Mouse (Mus musculus): Measurements from ENCODE around the gene Prr13. TPM values are rescaled to one million over a fixed set of nuclear protein-coding genes. Genes with fewer than 3 reads are reported as not detected.

The Prr13 gene
- total and polyA plus RNA-seq, 3 experiments = 22.8 to 75.5 (median 23.2) TPM

DNA sequence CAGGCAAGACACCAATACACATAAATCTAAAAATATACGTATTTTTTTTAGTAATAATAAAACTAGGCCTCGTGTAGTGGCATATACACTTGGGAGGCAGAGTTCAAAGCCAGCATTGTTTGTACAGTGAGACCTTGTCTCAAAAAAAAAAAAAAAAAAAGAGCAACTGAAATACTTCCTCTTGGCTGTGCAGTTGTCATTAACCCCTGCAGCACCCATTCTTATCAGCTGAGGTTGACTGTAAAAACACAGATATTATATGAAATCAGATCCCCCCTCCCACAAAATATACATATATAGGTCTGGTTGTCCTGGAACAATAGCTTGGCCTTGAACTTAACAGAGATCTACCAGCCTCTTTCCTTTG, 47.6 kb downstream of the Prr13 start:
- TF ChIP-seq EP300 (IDR thresholded peaks at IDR 0.05; ENCODE audit: insufficient read depth, low read depth, low read length) = no peak
- no peak for TF ChIP-seq CTCF (IDR thresholded peaks at IDR 0.05)
- no peak for TF ChIP-seq POLR2A (IDR thresholded peaks at IDR 0.05; ENCODE audit: insufficient read depth, low read depth, low read length)
- DNase-seq = no peak
- no peaks in the 10 kb centered on the region for H3K79me2 ChIP-seq (replicated peaks; ENCODE audit: control insufficient read depth, insufficient read depth, low read length)
- intact Hi-C loops (cut with DNase I) = no loop called here
- no peaks in the 10 kb centered on the region for H3K36me3 ChIP-seq (ENCODE audit: control insufficient read depth, insufficient read depth, low read length)
- no peak overlapping the region for H3K9ac ChIP-seq (ENCODE audit: low read depth, low read length)
- no peaks in the 10 kb centered on the region for H3K27me3 ChIP-seq (ENCODE audit: control insufficient read depth, insufficient read depth, low read length)
- H3K4me3 ChIP-seq = no peak overlapping the region
- WGBS = 29% methylated on average over 2 of the region's 2 CpGs
- H3K27ac ChIP-seq = no peak overlapping the region
- H3K4me1 ChIP-seq (ENCODE audit: control insufficient read depth, insufficient read depth, low read length) = no peaks in the 10 kb centered on the region; the same call in 1 of the 2 replicates

- 97% methylated on average over 1 of the region's 1 CpGs for WGBS
- Histone ChIP-seq H3K27me3 (ENCODE audit: control insufficient read depth, insufficient read depth, low read length) (no peaks in the 10 kb centered on the region), H3K79me2 (replicated peaks; ENCODE audit: control insufficient read depth, insufficient read depth, low read length) (no peaks in the 10 kb centered on the region), H3K27ac (no peak overlapping the region), H3K9ac (ENCODE audit: low read depth, low read length) (no peak overlapping the region), H3K4me1 (ENCODE audit: control insufficient read depth, insufficient read depth, low read length) (no peaks in the 10 kb centered on the region; the same call in 1 of the 2 replicates), H3K36me3 (ENCODE audit: control insufficient read depth, insufficient read depth, low read length) (no peaks in the 10 kb centered on the region), H3K4me3 (no peak overlapping the region)
- intact Hi-C loops (cut with DNase I) = no loop called here
- DNase-seq = no peak
- TF ChIP-seq EP300 (IDR thresholded peaks at IDR 0.05; ENCODE audit: insufficient read depth, low read depth, low read length) (no peak), CTCF (IDR thresholded peaks at IDR 0.05) (no peak), POLR2A (IDR thresholded peaks at IDR 0.05; ENCODE audit: insufficient read depth, low read depth, low read length) (no peak)
Observed at GRCm38 (mm10) chr15:102506864-102507263, 48.0 kb downstream of the Prr13 start.

GRCm38 (mm10) chr15:102507561-102507960, 48.7 kb downstream of the Prr13 start:
- Histone ChIP-seq H3K9ac (ENCODE audit: low read depth, low read length) (no peak overlapping the region), H3K4me3 (no peak overlapping the region), H3K36me3 (ENCODE audit: control insufficient read depth, insufficient read depth, low read length) (no peaks in the 10 kb centered on the region), H3K4me1 (ENCODE audit: control insufficient read depth, insufficient read depth, low read length) (no peaks in the 10 kb centered on the region; the same call in 1 of the 2 replicates), H3K79me2 (replicated peaks; ENCODE audit: control insufficient read depth, insufficient read depth, low read length) (no peaks in the 10 kb centered on the region), H3K27me3 (ENCODE audit: control insufficient read depth, insufficient read depth, low read length) (no peaks in the 10 kb centered on the region), H3K27ac (no peak overlapping the region)
- TF ChIP-seq EP300 (IDR thresholded peaks at IDR 0.05; ENCODE audit: insufficient read depth, low read depth, low read length) (no peak), POLR2A (IDR thresholded peaks at IDR 0.05; ENCODE audit: insufficient read depth, low read depth, low read length) (no peak), CTCF (IDR thresholded peaks at IDR 0.05) (no peak)
- intact Hi-C loops (cut with DNase I) = no loop called here
- no peak for DNase-seq

- no peak overlapping the region for H3K4me3 ChIP-seq
- no peak overlapping the region for H3K27ac ChIP-seq
- WGBS = 76% methylated on average over 3 of the region's 3 CpGs
- no peaks in the 10 kb centered on the region for H3K36me3 ChIP-seq (ENCODE audit: control insufficient read depth, insufficient read depth, low read length)
- intact Hi-C loops (cut with DNase I) = no loop called here
- DNase-seq = no peak
- H3K9ac ChIP-seq (ENCODE audit: low read depth, low read length) = no peak overlapping the region
- TF ChIP-seq EP300 (IDR thresholded peaks at IDR 0.05; ENCODE audit: insufficient read depth, low read depth, low read length) (no peak), POLR2A (IDR thresholded peaks at IDR 0.05; ENCODE audit: insufficient read depth, low read depth, low read length) (no peak), CTCF (IDR thresholded peaks at IDR 0.05) (no peak)
- no peaks in the 10 kb centered on the region for H3K27me3 ChIP-seq (ENCODE audit: control insufficient read depth, insufficient read depth, low read length)
- H3K4me1 ChIP-seq (ENCODE audit: control insufficient read depth, insufficient read depth, low read length) = no peaks in the 10 kb centered on the region; the same call in 1 of the 2 replicates
- no peaks in the 10 kb centered on the region for H3K79me2 ChIP-seq (replicated peaks; ENCODE audit: control insufficient read depth, insufficient read depth, low read length)
Observed at GRCm38 (mm10) chr15:102508336-102508735, 49.5 kb downstream of the Prr13 start.

DNA sequence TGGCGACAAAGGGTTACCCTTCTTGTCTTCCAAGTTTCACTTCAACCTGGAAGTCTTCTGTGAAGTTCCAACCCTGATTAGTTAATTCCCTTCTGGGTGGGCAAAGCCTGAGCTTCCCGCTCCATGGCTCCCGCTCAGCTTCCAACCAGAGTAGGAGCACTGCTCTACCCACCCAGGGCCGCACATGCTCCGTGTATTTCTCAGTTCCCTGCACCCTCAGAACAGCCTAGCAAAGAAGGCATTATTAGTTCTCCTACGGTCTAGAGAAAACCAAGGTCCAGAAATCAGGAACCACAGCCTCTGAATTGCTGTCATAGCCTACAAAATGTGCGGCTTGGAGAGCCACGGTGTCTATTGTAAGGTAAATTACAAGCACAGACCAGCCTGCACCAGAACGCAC, 51.3 kb downstream of the Prr13 start:
- no peaks in the 10 kb centered on the region for H3K27me3 ChIP-seq (ENCODE audit: control insufficient read depth, insufficient read depth, low read length)
- intact Hi-C loops (cut with DNase I) = no loop called here

GRCm38 (mm10) chr15:102510590-102511284, 51.9 kb downstream of the Prr13 start:
- Histone ChIP-seq H3K27me3 (ENCODE audit: control insufficient read depth, insufficient read depth, low read length) (no peaks in the 10 kb centered on the region), H3K9ac (ENCODE audit: low read depth, low read length) (peak overlapping the region; percentile 79), H3K4me1 (ENCODE audit: control insufficient read depth, insufficient read depth, low read length) (no peaks in the 10 kb centered on the region; the same call in 1 of the 2 replicates), H3K27ac (peak overlapping the region; percentile 18; the same call in 1 of the 2 replicates), H3K4me3 (peak overlapping the region; percentile 70), H3K36me3 (ENCODE audit: control insufficient read depth, insufficient read depth, low read length) (no peaks in the 10 kb centered on the region), H3K79me2 (replicated peaks; ENCODE audit: control insufficient read depth, insufficient read depth, low read length) (no peaks in the 10 kb centered on the region)
- peak; percentile 41 for TF ChIP-seq POLR2A (IDR thresholded peaks at IDR 0.05; ENCODE audit: insufficient read depth, low read depth, low read length)
- no peak for TF ChIP-seq CTCF (IDR thresholded peaks at IDR 0.05)
- peak; percentile 36; the same call in 1 of the 2 replicates for TF ChIP-seq EP300 (IDR thresholded peaks at IDR 0.05; ENCODE audit: insufficient read depth, low read depth, low read length)
- WGBS = 3% methylated on average over 34 of the region's 34 CpGs
- peak; percentile 84 to 85 for DNase-seq
- intact Hi-C loops (cut with DNase I) = no loop called here

More for the DNA sequence above, 51.3 kb downstream of the Prr13 start:
- H3K9ac ChIP-seq (ENCODE audit: low read depth, low read length) = peak overlapping the region; percentile 79
- TF ChIP-seq CTCF (IDR thresholded peaks at IDR 0.05) (no peak), EP300 (IDR thresholded peaks at IDR 0.05; ENCODE audit: insufficient read depth, low read depth, low read length) (no peak), POLR2A (IDR thresholded peaks at IDR 0.05; ENCODE audit: insufficient read depth, low read depth, low read length) (no peak)
- no peaks in the 10 kb centered on the region for H3K36me3 ChIP-seq (ENCODE audit: control insufficient read depth, insufficient read depth, low read length)
- WGBS = 15% methylated on average over 9 of the region's 9 CpGs
- no peak for DNase-seq
- no peaks in the 10 kb centered on the region for H3K79me2 ChIP-seq (replicated peaks; ENCODE audit: control insufficient read depth, insufficient read depth, low read length)
- H3K4me3 ChIP-seq = peak overlapping the region; percentile 70
- no peaks in the 10 kb centered on the region; the same call in 1 of the 2 replicates for H3K4me1 ChIP-seq (ENCODE audit: control insufficient read depth, insufficient read depth, low read length)
- H3K27ac ChIP-seq = peak overlapping the region; percentile 10; the same call in 1 of the 2 replicates
